Mouse (Mus musculus) skeletal muscle tissue, adult 2 months (tissue): ENCODE data around the gene 4933415A04Rik.

Experiments used
- DNase-seq: peaks from one replicate; pipeline ENCODE4 v3.0.0-alpha.2; 2012; ENCODE audit warnings: low read depth, low spot score

Gene 4933415A04Rik

DNA sequence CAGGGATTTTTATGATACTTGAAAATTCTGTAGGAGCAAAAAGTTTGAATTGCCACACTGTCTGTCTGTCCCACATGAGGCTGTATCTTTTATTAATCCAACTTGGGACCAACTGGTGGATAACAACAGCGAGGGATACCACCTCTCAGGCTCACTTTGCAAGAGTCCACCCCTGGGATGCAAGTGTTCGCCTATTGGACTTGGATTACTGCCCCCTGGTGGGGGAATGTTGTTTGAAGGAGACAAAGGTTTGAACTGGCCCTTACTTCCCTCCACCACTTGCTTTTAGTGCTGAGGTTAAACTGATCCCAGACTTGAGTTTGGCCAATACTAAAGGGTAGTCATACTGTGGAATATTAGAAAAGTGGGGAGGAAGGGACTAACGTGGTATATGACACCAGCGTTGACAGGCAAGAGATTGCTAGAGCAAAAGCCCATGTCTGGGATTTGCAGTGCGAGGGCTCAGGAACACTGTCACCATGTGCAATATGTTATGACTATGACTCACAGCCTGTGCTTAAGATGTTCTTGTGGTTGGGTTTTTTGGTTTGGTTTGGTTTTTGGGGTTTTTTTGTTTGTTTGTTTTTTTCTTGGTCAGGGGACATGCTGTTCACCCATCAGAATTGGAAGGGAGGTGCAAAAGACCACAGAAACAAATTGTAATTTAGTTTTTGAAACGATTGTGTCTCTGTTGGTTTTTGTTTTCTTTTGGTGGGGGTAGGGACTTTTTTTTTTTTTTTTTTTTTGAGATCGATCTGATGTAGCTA, at the start of gene 4933415A04Rik:
Gene 4933415A04Rik, plus strand, starts transcription at position 717 of the 767 bp plus-strand sequence.
- DNase-seq = no peak

DNA sequence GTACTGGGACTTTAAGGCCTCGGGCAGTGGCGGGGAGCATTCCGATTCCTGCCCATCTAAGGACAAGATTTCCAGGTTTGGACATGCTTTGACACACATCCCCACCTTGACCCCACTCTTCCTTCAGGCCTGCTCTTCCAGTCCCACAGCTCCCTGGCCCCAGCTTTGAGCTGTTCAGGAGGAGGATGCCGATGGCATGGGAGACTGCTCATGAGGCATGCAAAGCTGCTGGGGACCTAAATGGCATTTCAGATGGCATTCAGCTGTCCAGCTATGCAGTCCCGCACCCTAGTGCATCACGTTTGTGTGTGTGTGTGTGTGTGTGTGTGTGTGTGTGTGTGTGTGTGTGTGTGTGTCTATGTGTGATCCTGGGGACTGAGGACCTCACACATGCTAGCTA, 49.8 kb upstream of the 4933415A04Rik start:
- DNase-seq = no peak

DNA sequence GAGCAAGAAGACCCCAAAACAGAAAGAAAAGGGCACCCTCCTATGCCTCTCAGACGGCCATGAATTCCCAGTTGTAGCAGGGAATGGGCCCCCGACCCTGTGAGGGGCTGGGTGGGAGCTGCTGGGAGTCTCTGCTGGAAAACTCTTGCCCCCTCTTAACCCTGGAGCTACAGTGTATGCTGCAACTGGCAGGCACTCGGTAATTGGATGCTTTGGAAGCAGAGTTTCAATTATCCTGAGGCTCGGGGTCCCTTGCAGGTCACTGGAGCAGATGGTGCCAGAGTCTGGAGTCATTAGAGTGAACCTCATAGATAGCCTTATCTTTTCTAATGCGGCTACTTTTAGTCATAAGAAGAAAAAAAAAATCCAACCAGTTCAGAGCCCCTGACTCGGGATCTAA, 47.0 kb upstream of the 4933415A04Rik start:
- no peak for DNase-seq

DNA sequence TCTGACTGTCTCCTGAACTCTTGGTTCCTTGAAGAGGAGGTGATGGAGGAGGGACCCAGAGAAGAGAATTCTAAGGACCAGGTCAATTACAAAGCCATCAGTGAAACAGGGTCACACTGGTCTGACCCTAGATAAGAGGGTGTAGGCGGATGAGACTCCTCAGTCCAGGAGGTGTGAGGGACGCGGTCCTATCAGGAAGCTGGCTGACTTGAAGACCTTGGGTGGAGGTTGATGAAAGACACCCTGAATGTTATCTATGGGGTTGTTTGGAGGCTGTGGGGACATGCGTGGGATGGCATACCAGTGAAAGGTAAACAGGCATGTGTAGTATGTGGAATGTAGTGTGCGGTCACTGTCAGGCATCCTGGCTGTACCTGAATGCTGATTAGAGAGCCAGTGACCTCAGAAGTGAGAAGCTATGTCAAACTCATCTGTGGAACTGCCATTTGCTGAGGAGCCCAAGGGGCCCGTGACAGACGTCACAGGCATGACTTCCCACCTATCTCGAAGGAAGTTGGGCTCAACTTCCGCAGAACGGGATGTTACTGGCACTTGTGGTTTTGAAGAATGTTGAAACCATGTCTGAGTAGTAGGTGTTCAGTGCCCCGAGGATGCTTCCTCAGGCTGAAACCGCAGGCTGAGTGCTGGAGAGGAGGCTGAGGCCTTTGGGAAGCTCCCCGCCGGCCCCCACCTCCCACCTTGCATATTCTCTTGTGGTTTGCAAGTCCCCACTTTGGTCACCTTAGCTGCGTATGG, 43.0 kb upstream of the 4933415A04Rik start:
- no peak for DNase-seq

DNA sequence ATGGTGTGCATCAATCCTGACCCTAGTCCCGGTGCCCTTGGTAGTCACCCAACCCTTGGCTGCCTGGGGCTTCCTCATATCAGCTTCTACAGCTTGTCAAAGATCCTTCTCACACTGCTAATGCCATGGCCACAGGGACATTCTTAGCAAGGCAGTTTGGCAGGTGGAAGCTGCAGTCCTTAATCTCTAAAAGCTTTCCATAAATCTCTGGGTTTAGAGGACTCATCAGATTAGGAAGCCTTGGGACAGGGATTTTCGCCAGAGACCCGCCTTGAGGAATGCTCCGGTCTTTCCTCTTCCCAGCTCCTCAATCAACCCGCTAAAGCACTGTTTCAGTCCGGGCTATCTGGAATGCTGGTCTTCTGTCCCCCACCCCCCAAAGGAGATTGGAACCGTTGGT, 42.0 kb upstream of the 4933415A04Rik start:
- DNase-seq = no peak

DNA sequence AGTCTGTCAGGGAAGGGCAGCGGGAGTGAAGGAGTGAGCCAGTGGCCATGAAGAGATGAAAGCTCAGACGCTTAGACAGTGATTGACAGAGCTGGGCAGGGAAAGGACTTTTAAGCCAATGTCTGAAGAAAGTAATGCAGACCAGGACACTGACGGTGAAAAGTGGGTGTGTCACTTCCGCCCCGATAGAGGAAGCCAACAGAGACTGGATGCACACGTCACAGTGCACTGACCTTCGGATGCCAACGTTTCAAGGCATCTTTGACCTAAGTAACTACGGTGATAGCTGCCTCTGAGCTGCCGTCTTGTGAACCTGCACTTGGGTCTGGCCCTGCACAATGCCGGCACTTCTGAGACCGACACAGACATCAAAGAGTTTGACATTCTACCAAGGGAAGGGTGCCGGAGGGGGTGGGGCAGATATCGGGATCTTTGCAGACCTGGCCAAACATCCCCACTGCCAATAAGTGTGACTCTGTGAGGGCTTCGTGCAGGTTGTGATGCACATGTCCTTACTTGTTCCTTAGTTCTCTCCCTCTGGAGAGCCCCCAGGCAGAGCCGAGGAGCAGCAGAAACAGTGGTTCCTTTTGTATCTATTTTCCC, 40.9 kb upstream of the 4933415A04Rik start:
- no peak for DNase-seq

DNA sequence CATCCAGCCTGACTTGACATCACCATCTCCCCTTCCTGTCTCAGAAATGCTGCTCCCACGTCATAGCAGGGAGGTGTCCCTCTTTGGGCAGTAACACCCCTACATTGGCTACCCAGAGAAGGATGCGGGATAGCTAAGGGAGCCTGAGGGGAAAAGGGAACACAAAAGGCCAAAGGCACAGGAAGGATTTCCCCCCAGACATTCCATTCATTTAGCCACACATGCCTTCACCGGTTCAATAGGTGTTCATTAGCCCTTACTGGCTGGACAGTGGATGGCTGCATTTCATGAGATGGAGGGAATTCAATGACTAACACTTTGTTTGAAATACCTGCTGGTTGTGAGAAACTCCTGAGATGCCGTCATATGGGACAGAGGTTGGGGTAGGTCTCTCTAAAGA, 40.2 kb upstream of the 4933415A04Rik start:
- no peak for DNase-seq

DNA sequence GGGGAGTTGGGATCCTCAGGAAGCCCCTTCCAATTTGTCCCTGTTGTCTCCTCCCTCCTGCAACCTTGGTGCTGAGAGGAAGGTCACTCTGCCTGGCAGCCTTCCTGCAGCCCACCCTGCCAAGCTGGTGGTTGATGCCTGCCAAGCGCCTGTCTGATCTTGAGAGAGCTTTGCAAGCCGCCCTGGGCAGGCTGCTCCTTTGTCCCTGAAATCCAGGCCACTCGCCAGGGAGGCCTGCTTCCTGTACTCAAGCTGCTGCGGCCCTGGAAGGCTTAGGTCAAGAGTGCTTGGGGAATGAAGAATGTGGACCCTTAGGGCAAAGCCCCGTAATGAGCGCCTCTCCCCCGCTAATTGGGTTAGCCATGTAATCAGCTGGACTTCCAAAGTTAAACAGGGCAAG, 38.7 kb upstream of the 4933415A04Rik start:
- no peak for DNase-seq

DNA sequence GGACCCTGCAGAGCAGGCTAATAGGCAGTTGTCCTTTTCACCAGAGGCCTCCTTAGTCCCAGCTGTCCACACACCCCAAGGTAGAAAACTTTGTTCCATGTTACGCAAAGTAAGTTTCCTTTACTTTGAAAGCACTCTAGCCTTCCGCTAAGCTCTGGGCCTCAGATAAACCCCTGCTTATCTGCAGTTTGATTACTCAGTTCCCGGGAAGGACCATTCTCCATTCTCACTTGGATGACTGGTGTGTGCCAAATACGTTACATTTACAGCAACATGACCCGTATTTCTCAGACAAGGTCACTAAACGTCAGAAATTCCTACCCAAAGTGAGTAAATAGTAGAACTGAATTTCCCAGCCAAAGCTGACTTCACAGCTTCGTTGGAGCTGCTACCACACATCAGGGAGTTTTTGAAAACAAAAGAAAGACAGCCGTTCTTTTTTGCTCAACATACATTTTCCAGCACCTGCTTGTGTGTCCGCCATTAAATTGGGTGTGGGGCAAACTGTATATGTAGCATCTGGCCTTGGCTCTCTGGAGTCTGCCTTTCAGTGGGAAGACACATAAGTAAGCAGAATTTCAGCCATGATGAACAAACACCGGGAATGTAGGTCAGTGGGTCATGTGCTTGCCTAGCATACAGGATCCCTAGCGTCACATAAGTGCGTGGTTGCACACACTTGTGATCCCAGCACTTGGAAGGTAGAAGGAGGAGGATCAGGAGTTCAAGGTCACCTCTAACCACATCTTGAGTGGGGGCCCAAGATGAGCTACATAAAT, 38.0 kb upstream of the 4933415A04Rik start:
- no peak for DNase-seq

DNA sequence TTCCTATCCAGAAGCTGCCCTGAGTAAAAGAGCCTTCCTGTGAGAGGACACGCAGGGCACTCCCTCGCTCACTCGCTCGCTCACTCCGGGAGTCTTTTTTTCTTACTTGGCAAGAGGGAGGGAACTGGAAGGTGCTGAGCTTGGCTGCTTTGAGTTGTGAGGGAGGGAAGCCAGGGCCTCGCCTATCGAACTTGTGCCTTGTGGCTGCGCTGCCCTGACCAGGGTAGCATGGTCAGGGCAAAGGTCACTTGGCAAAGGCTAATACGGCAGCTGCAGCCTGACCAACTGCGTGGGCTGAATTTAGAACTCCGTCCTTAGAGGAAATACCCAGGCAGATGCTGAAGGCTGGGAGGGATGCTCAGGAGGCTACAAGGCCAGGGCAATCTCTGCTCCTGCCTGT, 37.1 kb upstream of the 4933415A04Rik start:
- peak; percentile 64 for DNase-seq

DNA sequence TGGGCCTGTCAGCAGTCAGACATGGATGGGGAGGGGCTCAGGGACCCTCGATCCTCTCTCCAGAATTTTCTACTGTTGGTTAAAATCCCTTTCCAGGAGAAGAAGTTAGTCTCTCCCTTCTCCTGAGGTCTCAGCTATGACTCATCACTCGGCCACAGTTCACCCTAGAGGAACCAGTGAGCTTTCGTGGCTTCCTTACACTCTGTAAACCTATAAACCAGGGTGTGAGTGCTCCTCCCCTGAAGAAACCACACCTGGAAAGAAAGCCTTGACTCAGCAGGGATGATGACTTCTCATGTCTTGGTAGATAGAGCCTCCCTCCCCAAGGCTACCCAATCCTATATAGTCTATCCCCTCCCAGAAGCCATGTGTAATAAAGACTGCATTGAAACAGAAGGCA, 35.1 kb upstream of the 4933415A04Rik start:
- no peak for DNase-seq

DNA sequence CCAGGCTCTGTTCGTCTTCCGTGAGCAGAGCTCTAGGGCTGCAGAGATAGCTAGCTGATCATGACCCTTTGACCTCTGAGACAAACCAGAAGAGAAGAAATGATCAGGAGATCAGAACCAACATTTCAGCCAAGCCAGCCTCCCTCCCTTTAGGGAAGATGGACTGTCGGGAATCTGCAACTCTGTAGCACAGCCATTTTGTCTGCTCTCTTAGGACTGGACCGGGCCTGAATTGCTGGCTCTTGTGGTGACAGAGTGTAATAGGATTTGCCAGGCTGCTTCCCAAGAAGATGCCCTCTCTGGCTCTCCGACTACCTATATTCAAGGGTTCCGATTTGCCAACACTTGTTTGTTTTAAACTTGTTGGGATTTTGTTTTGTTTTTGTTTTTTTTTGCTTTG, 34.2 kb upstream of the 4933415A04Rik start:
- DNase-seq = no peak

DNA sequence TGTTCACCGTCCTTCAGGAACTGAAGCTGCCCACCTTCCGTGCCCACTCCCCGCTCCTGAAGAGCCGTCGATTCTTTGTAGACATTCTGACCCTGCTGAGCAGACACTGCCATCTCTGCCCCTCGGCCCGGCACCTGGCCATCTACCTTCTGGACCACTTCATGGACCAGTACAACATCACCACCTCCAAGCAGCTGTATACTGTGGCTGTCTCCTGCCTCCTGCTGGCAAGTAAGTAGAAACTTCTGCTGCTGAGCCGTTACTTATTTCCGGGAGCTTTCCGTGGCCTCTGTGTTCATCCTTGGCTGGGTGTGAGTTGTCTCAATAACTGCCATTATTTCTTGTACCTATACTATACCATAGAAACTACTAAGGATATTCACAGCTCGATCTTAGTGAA, 30.3 kb upstream of the 4933415A04Rik start:
- no peak for DNase-seq

DNA sequence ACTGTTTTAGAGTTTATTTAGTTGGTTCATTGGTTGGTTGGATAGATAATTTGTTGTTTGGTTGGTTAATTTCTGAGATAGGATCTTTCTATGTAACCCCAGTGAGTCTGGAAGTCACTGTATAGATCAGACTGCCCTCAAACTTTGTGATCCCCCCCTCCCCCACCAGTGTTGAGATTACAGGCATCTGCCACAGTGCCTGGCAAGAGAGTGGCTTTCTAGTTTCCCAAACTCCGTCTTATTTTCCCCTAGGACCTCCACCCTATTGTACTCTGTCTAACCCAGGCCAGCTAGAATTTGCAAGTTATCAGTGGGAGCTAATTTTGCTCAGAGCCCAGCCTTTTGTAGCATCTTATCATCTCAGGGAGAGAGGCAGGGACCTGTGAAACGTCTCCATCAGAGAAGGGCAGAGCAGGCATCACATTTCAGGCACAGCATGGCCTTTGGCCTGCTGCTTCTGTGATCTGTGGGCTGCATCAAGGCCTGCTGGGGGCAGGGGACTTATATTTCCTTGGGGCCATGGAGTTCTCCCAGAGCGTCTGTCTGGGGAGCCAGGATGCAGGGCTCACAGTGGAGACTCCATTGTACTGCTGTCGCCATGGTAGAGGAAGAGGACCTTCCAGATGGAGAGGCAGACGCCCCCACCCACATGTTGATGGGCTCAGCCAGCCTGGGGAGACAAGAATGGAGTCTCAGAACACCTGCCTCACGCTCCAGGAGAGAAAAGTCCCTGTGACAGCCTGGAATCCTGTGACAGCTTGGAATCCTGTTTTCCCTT, 27.1 kb upstream of the 4933415A04Rik start:
- no peak for DNase-seq

DNA sequence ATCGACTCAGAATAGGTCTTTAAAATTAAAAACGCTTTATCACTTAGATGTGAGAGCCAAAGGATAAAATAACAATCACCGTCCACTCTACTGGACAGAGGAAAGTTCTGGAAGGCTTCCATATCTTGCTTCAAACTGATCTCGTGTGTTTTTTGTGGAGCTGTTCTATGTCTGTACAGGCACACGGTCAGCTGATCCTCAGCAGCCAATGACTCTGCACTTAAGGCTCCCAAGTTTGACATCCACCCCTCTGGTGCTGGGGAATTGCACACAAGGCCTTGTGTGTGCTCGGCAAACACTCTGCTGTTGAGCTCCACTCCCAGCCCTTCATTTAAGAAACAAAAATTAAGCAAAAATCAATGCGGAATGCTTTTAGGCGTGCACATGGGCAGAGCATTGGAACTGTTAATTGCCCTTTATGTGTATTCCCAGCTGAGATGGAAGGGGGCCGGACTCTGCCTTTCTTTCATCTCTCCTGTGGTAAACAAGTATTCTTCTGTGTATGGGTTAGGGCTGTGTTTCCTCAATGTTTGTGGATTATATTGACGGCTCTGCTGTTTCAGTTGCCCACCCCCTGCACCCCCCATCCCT, 23.1 kb upstream of the 4933415A04Rik start:
- DNase-seq = no peak

DNA sequence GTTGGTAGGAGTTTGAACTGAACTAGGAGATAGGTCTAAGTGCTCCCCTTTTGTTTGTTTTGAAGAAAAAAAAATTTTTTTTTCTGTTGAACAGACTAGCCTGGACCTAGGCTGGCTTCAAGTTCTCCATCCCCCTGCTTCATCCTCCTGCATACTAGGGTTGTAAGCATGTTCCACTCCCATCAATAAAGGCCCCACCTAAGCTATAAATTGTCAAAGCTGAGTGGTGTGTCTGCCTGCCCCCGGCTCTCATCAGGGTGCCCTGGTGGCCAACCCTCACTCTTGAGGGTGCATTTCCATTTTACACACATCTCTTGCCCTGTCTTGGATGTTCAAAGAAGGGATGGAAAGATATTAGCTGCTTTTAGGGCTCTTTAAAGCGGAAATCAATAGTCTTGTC, 21.4 kb upstream of the 4933415A04Rik start:
- DNase-seq = no peak

DNA sequence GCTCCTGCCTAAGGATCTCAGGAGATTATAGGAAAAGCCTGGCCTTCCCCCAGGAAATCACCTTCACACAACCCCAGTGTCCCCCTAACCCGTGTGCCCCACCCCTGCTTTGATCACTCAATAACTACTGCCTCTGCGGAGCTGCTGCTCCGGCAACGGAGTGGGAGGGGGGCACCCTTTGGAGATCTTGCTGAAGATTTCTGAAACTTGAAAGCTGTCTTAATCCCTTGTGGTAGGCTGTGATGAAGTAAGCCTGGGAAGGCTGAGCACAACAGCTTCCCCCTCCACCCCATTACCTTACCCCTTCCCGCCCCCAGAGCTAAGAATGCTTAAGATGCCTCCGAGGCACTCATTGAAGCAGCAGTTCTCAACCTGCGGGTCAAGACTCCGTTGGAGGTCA, 21.0 kb upstream of the 4933415A04Rik start:
- no peak for DNase-seq

DNA sequence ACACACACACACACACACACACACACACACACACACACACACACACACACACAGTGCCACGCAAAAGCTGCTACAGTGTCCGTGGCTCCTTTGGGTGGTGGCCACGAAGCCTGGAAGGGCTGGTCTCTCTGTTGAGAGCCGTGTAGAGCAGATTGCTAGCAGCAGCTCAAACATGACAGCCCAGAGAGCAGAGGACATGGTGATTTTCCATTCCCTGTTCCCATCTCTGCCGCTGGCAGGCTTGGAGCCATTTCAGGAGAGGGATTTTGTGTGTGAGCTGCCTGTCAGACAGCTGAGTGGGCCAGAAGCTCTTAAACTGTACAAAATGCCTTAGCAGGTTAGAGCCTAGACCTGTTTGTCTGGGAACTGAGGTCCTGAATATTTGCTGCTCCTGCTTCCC, 20.1 kb upstream of the 4933415A04Rik start:
- DNase-seq = no peak

DNA sequence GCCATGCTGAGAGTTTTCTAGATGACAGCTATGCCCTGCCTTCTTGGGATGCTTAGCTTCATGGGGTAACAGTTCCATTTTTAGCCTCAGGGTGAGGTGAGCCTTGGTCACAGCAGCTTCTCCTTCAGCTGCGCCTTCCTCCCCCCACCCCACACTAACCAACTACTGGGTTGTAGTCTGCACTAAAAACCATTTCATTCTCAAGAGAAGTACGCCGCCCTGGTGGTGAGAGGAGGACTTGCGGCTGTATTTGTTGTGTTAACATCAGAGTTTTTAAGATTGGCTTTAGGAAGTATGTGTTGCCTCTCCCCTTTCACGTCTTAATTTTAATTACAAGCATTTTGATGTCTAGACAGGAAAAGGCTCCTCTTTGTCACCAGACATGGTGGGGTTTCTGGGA, 18.6 kb upstream of the 4933415A04Rik start:
- no peak for DNase-seq

DNA sequence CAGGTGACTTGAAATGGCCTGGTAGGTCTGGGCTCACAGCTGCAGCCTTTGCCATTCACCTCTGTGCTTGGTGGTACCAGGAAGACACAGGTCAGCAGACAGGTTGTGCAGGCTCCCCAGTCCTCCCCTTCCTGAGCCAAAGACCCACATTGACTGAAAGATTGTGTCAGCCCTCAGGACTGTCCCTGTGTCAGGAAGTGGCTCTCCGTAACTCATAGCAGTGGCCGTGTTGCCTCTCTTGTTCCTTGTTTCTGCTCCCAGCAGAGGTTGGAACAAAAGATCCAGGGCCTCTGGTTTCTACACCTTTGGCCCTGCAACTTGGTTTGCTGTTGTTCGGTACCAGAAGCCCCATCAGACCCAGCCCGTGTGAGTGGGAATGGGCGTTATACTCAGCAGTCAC, 17.7 kb upstream of the 4933415A04Rik start:
- no peak for DNase-seq

DNA sequence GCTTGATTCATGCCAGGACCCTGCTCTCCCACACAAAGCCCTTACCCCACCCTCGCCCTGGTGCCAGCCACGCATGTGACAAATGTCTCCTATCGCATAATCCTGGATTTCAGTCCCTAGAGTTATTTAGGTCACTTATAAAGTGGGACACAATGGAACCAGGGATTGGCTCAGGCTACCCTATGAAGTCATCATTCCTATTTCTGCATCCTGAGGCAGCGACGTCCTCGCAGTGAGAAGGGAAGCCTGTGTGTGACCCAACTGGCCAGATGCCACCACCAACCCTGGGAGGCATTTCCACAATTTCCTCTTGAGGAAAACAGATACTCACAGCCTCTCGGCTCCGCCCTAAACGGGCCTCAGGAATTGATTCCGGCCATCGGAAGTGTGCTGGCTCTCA, 17.2 kb upstream of the 4933415A04Rik start:
- peak; percentile 26 for DNase-seq
